Mouse (Mus musculus) cerebellum, postnatal 4 days (tissue): Measurements from ENCODE around the gene Hpd.

Source experiments
- DNase-seq, 2 experiments: peaks; one replicate each; pipeline ENCODE4 v3.0.0; 2022; ENCODE audit warnings: low spot score in 2 of 2, mixed read lengths in 1 of 2

Gene Hpd

DNA sequence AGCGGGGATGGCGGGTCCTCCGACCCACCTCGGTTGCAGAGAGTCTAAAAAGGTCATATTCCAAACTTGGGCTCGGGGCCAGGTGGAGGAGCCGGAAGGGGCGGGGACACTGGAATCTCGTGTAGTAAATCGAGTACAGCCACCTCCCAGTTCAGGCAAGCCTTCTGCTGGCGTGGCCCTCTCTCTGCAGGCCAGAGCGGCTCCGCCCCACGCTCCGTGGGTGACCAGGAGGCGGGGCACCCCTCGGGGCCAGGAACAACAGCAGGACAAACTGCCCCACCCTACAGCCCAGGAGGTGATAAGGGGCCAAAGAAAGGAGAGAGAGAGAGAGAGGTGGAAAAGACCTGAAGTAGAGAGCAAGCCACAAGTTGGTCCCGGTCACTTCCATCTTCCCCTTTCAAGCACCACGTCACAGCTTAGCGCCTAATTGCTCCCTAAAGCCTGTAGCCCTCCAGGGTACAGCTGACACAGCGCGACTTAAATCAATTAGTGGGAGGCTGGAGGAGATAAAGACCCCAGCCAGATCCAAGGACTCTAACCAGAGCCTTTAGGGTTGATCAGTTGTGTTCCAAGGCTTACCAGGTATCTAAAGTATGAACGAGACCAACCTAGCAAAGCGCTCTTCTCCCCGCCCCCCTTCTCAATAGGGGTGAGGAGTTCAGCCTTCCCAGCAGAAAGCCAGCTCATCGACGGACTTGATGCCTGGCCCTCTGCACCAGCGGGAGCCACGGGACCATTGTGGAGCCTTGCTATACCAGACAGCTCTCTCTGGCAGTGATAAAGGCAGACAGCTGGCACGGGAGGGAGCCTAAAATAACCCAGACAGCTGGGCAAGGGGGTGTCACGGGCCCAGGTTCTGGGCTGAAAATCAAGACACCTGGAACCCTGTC, 46.8 kb downstream of the Hpd start:
- DNase-seq: peak in 1 of 2 experiments; percentile 63

DNA sequence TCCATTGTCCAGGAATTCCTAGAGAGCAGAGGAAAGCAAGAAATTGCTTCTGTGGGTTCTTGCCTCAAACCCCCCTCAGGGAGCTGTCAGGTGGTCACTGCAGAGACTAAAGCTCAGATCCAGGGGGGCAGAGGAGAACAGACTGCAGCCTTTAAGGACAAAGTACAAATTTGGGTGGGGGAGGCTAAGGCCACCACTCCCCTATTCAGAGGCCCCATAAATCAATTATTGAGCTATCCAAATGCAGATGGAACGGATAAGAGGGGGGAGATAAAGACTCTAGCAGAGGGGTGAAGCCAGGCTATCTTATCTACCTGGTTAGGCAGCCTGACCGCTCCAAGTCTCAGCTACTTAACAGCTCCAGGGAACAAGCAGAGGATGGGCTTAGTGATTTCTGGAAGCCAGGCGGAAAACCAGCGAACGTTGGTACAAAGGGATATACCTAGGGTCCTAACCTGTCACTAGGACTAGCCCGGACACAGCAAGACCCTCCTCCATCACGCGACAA, 47.6 kb downstream of the Hpd start:
- no peak for DNase-seq

DNA sequence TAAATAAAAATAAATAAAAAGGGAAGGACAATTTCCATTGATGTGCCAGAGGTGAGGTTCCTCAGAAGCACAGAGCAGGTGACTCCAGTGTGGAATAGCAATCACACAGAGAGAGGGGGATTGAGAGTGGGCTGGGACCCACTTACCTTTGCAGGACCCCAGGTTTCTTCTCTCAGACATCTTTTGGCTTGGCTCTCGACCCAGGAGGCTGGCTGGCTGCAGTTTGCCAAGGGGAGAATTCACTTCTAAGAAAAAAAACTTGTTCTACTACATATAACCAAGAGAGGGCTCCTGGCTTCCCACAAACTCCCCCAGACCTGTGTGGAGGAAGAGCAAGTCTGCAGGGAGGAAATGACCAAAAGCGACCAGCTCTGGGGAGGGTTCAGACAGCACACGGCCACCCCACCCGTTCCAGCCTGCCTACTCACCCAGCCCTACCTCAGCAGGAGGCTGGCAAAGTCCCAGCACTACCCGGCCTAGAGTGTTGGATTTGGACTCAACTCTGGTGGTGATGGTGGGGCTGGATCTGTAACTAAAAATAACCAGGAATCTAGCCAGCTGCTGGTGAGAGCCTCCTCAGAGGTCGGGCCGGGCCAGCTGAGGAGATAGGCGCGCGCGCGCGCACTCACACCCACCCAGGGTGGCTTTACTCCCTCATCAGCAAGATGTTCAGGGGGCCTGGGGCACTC, 48.2 kb downstream of the Hpd start:
- peak in 1 of 2 experiments; percentile 71 for DNase-seq

DNA sequence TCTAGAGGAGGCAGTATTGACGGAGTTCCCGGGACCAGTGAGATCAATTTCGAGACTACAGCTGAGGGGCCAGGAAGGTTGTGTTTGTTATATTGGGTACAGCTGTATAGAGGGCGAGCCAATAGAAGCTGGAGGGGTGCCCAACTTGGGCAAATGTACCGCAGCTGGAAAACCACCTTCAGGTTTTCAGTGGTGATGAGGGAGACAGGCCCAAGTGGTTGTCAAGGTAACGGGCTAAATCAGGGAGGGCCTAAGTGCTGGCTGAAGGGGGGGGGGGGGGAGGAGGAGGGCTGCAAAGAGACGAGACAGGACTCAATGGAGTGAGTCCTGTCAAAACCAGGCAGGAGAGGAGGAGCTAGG, 48.8 kb downstream of the Hpd start:
- no peak for DNase-seq

DNA sequence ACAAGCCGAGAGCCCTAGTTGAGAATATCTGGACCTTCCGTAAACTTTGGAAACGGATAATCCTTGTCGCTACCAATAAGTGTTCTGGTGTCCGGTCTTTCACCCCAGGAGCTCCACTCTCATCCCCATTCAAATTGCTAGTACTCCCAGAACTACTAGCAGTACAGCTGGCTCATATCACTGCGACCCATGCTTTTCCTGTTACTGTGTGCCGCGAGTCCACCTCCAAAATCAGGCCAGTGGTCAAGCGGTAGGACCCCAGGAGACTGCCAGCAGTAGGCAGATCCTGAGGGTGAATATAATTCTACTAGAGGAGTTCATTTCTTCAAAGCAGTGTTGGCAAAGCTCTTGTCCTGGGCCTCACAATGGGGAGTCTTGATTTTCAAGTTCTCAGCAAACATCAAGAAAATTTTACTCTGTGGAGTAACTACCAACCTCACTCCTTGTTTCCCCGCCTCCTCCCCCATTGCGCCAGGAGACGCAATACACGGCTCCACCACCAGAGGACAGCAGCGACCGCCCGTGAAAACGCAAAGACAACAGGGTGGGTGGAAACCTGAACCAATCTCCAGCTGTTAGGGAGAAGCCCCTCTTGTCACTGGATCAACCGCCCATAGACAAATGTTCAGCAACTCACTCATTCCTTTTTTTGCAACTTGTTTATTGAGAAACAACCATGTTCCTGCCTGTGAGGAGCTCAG, 49.3 kb downstream of the Hpd start:
- peak; percentile 88 to 94 for DNase-seq

DNA sequence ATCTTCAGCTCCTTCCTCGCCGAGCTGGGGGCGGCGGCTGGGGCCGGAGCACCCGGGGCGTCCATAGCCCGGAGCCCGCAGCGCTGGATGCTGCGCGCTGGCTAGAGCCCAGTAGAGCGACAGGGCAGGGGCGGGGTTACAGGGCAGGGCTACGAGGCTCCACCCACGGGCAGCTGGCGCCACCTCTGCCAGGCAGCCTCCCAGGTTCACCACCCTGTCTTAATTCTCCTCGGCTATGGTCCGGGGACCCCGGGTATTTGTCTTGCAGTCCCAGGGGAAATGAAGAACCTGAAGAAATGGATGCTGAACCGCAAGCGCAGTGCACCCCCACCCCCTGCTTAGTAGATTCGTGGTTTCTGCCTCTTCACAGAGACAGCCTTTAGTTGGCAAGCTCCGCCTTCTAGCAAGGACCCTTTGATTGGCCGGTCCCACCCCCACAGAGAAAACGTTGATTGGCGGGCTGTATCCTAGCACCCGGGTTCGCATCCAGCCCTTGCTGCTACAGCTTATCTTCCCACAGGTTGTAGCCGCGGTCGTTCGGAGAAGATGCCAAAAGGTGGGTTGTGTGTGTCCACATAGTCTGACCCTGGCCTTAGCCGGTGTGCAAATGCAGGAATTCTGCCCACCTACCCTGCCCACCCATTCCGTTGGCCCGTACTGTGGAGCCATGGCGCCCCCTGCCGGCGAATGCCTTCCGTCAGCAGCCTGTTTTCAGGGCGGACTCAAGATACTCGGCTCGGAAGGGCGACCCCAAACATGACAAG, 50.0 kb downstream of the Hpd start, which contains the start of gene Rhof:
Rhof (minus strand) TSS at position 385 of the 764 bp plus-strand sequence.
- peak; percentile 80 to 88 for DNase-seq

DNA sequence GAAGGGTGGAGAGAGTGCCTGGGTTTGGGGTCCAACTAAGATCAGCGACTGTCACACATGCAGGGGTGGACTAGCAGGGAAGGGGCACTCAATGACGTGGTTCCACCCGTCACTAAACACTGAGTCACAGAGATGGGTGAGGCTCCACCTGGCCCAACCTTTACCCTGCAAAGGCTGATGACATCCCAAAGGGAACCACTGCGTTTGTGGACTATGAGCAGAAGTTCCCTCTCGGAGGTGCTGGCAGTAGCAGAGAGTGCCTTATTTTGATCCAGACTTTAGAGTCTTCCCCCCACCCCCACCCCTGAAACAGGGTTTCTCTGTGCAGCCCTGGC, 51.7 kb downstream of the Hpd start:
- no peak for DNase-seq

DNA sequence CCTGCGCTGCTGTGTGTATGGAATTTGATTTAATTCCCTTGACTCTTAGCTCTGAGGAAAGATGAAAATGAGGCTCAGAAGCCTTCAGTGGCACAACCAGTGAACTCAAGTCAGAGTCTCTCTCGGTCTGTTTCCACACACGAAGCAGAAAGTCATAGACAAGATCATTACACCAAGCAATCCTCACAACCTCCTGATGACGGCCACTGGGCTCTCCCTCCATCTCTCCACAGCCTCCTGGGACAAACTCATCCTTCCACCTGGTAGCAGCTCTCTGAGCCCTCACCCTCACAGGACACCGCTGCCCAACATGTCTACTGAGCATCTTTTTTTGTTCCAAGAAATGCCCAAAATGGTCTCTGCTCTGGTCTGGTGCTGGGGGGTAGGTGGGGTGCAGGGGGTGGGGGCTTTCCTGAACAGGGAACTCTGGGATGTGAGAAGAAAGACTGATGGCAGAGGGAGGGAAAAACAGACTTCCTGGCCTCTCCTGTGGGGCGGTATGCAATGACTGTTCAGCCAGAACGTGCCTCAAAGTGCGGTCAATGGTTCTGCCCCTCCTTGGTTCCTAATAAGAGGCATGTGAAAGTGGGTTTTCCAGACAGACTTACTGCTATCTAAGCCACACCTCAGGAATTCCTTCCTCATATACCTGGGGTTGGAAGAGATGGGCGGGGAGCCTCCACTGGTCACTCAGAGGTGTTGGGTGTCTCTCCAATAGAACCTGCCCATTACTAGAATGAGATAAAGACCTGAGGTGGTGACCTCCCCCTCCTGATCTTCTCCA, 52.3 kb downstream of the Hpd start:
- DNase-seq: no peak

DNA sequence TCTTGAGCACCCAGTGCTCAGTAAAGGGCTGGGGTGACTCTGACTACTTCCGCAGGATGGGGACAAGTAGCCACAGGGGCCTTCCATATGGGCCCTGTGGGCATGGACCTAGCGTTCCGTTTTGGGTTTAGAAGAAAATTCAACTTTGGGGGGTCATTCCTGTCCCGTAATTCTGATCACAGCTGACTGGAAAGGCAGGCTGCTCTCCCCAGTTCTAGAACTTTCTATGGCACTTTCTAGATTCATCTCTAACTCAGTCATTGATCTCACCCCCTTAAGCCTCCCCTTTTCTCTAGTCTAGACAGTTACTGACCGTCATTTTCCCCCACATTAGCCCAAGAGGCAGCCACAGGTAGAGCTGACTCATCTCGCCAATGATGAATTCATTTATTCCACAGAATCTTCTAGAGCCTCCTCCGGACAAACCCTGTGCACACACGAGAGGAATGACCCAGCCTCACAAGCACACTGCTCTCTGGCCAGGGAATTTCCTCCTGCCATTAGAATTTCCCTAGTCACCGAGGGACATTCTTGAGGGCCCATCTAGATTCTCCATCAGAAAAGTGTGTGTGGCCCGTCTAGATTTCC, 53.3 kb downstream of the Hpd start:
- no peak for DNase-seq

DNA sequence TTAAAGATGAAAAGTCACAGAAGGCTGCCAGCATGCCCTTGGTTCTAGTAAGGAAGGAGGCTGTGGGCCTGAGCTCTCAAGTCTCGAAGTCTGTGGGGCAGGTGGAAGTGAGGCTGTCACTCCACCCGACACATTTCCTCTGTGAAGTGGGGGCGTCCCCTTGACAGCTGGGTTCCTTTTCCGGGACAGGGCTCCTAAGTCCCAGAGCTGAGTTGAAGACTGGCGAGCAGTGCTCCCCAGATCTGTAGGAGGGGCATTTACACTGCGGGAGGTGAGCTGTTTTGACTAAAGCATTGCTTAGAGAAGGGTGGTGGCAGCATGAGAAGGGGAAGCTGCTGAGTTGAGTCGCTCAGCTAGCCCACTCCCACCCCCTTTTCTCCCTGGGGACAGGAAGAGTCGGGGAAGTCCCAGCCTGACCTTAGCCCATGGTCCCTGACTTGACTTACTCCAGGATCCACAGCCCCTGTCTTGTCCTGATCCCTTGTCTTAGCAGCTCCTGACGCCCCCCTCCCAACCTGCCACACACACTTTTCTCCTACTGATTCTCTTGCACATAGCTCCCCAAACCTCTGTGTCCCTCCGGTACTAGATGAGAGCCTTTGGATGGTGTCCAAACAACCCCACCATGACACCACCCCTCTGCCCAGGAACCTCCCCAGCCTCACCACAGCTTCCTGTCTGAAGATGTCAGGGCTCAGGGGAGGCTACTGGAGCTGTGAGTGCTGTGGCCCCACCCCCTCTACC, 53.9 kb downstream of the Hpd start:
- no peak for DNase-seq

DNA sequence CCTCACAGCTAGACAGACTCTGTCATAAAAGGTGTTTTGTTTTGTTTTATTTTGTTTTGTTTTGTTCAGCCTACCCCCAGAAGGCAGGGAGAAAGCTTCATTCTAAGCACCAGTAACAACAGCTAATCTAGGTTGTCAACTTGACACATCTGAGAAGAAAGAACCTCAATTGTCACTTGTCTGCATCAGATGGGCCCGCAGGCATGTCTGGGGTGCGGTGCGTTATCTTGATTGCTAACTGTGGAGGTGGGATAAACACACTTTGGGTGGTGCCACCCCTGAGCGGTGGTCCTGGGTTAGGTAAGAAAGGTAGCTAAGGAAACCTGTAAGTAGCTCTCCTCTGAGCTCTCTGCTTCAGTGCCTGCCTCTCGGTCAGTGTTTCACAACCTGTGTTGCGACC, 55.5 kb downstream of the Hpd start:
- DNase-seq: no peak

DNA sequence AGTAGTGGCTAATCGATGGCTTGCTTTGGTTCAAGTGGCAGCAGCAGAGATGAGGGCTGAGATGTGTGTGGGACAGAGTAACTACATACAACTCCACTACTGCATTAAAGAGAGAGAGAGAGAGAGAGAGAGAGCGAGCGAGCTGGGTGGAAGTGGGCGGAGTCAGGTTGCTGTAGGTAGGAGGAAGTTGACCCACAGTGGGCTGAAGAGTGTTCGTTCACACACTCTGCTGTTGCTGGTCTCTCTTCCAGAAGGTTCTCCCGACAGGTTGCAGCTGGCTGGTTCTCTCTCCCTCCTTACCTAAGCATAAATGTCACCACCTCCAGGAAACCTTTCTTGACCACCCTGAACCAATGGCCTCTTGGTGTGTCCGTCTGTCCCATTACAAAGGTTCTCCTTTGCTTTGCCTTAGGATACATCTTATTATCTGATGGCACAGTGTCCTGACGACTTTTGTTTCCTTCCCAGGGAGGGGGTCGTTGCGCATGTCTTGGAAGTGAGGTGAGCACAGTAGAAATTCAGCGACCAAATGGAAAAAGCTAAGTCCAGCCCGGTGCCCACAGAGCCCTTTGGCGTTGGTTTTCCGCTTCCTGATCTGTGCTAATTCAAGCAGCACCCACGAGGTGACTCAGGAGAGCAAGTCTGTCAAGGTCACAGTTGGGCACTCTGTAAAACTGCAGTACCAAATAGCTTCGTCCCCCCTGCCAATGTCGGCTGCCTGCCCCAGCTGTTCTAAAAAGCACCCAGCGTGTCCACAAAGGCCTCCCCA, 56.7 kb downstream of the Hpd start:
- no peak for DNase-seq

DNA sequence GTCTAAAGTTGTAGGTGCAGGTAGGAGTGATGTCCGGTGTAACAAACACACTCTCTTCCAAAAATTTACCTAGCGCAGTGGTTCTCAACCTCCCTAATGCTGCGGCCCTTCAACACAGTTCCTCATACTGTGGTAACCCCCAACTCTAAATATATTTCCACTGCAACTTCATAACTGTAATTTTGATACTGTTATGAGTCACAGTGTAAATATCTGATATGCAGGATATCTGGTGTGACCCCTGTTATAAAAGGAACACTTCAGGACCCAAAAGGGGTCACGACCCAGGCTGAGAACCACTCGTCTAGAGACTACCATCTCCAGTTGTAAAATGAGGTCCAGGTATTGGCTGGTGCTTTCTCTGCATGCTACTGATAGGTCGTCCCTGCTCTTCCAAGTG, 57.4 kb downstream of the Hpd start:
- DNase-seq: no peak

DNA sequence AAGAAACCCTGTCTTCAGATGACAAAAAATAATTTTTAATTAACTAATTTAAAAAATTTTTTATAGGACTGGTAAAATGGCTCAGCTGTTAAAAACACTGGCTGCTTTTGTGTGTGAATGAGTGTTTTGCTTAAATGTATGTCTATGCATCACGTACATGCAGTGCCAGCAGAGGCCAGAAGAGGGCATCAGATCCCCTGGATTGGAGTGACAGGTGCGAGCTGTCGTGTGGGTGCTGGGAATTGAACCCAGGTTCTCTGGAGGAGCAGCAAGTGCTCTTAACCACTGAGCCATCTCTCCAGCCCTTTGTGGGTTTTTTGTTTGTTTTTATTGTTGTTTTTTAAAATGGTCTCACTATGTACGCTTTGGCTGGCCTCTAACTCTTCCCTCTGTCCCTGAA, 60.3 kb downstream of the Hpd start:
- peak in 1 of 2 experiments; percentile 26 for DNase-seq
